Mouse (Mus musculus) small intestine, adult 2 months (tissue): Measurements from ENCODE around the gene Ralgapa2.

ENCODE experiments used
- CTCF ChIP-seq: fragments of 200-500 bp; IDR thresholded peaks from 2 replicates; pipeline ENCODE4 v1.5.1; 2012; ENCODE audit warnings: low read depth, mild to moderate bottlenecking, control low read depth, inconsistent platforms, low read length, moderate library complexity, mixed read lengths; ENCODE audit not compliant: insufficient replicate concordance, insufficient read length; ENCODE audit errors: extremely low read depth
- POLR2A ChIP-seq: fragments of 200-500 bp; IDR thresholded peaks from 2 replicates; pipeline ENCODE4 v1.6.1; 2012; ENCODE audit warnings: low read depth, mild to moderate bottlenecking, control low read depth, inconsistent platforms, low read length, moderate library complexity

GRCm38 (mm10) chr2:146197947-146198346 lies 314.2 kb downstream of the Ralgapa2 start:
- TF ChIP-seq POLR2A (no peak), CTCF (no peak)
